Mouse (Mus musculus): ENCODE measurements at regions not wholly inside any gene's neighbourhood (a gene's known extent, or its start where the extent isn't known, plus 50 kb on each side); places are given as distances from the start of the nearest gene placed in this dataset.

DNA sequence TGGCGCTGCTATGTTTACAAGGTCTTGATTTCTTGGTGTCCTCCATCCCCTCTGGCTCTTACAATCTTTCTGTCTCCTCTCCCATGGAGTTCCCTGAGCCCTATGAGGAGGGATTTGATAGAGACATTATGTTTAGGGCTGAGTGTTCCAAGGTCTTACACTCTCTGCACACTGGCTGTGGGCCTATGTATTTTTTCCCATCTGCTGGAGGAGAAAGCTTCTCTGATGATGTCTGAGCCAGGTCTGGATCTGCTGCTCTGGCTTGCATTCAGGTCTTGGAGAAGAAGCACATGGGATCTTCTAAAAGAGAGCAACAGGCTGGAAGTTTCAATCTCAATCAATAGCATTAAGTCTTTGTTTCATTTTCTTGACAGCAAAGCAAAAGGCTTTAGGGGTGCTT lies 445.1 kb downstream of the Efna5 start:
- TF ChIP-seq CTCF (IDR thresholded peaks at IDR 0.05; ENCODE audit: low read depth, low read length) = no peak
- no peak for TF ChIP-seq POLR2A (IDR thresholded peaks at IDR 0.05; ENCODE audit: insufficient read depth, low read length)
- TF ChIP-seq EP300 (IDR thresholded peaks at IDR 0.05; ENCODE audit: insufficient read depth, low read depth, low read length) = no peak
